Mouse (Mus musculus) heart, embryonic 11.5 days (tissue): ENCODE data around the gene Tmprss9. TPM values are rescaled to one million over a fixed set of nuclear protein-coding genes. Genes with fewer than 3 reads are reported as not detected.
A peak's percentile ranks its signal among the peaks of the same experiment; 100 is the strongest.

Experiments used
- ATAC-seq: fragments of 200-750 bp; cut with Nextera tagmentation; replicated peaks from 2 replicates; pipeline ENCODE4 v1.8.0; 2017; ENCODE audit warnings: moderate library complexity; ENCODE audit not compliant: insufficient number of reproducible peaks, low FRiP score, low TSS enrichment
- H3K27ac ChIP-seq: fragments of 300-500 bp; sonication (generic); 2 replicates; pipeline ENCODE4 v1.5.1; 2014; ENCODE audit warnings: mild to moderate bottlenecking, low read depth, low read length
- H3K27me3 ChIP-seq: fragments of 300-500 bp; sonication (generic); 2 replicates; pipeline ENCODE4 v1.6.1; 2014; ENCODE audit warnings: mild to moderate bottlenecking, low read length, mixed read lengths; ENCODE audit not compliant: control insufficient read depth, insufficient read depth
- H3K36me3 ChIP-seq: fragments of 300-500 bp; sonication (generic); 2 replicates; pipeline ENCODE4 v1.6.1; 2014; ENCODE audit warnings: mild to moderate bottlenecking, low read length, moderate library complexity, mixed read lengths; ENCODE audit not compliant: control insufficient read depth, insufficient read depth
- H3K4me1 ChIP-seq: fragments of 300-500 bp; sonication (generic); 2 replicates; pipeline ENCODE4 v1.6.1; 2014; ENCODE audit warnings: low read length; ENCODE audit not compliant: control insufficient read depth, insufficient read depth
- H3K4me2 ChIP-seq: fragments of 300-500 bp; sonication (generic); 2 replicates; pipeline ENCODE4 v1.6.1; 2014; ENCODE audit warnings: mild to moderate bottlenecking, moderate library complexity
- H3K4me3 ChIP-seq: fragments of 300-500 bp; sonication (generic); 2 replicates; pipeline ENCODE4 v1.5.1; 2014; ENCODE audit warnings: low read depth, low read length
- H3K9ac ChIP-seq: fragments of 300-500 bp; sonication (generic); 2 replicates; pipeline ENCODE4 v1.6.1; 2014; ENCODE audit warnings: mild to moderate bottlenecking, low read depth, low read length, moderate library complexity
- H3K9me3 ChIP-seq: fragments of 300-500 bp; sonication (generic); replicated peaks from 2 replicates; pipeline ENCODE4 v1.6.1; 2016; ENCODE audit warnings: low read length; ENCODE audit not compliant: control insufficient read depth
- WGBS: fragments of 180-500 bp; shearing (Covaris S2); extraction: QIAGEN DNeasy Blood & Tissue Kit; methylation state at CpG from one replicate; pipeline ENCODE4 v1.1.7; 2014; ENCODE audit not compliant: insufficient replicate concordance; 5-methylcytosine and 5-hydroxymethylcytosine counted together
- polyA plus RNA-seq: library from polyadenylated mRNA; unstranded; fragments of >200 nt; fragmentation: Nextera tagmentation; extraction: Ambion mirVana; gene quantifications from 2 replicates; pipeline ENCODE4 v1.2.1, GENCODE M21; 2014

Gene Tmprss9
- polyA plus RNA-seq, 1 experiment from 2014 or later: not detected

DNA sequence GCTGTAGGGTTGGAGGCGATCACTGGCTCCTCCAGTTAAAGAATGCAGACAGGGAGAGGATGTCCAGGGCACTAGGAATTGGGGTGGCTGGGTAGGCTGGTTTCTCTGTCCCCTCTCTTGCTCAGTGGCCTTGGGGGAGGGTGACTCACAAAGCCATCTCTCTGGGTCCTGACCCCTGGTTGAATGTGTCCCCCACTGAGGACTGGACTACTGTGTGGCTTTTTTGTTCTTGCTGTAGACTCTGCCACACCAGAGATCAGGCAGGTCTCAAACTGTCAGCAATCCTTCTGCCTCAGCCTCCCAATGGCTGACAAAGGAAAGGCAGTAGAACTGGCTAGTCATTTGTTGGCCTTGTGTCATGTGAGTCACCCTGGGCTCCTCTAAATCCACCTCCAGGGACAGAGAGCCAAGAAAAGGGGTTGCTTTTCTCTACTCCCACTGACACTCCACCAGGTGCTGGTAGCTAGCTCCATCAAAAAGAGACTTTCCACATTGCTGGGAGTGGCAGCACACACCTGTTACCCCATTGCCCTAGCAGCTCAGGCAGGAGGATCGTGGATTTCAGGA lies 33.2 kb upstream of the Tmprss9 start:
- peaks cover 31% of the 10 kb centered on the region for H3K4me1 ChIP-seq
- ATAC-seq: no peak
- H3K4me3 ChIP-seq: no peak overlapping the region
- no peaks in the 10 kb centered on the region for H3K9me3 ChIP-seq
- no peak overlapping the region for H3K4me2 ChIP-seq
- H3K27me3 ChIP-seq: peaks cover 69% of the 10 kb centered on the region
- 53% methylated on average over 2 of the region's 2 CpGs for WGBS
- 0 out of 2 replicates have a peak overlapping the region, but pooled peaks have one; percentile 56 for H3K9ac ChIP-seq
- no peaks in the 10 kb centered on the region for H3K36me3 ChIP-seq
- H3K27ac ChIP-seq: peak overlapping the region; percentile 57; the same call in 1 of the 2 replicates

DNA sequence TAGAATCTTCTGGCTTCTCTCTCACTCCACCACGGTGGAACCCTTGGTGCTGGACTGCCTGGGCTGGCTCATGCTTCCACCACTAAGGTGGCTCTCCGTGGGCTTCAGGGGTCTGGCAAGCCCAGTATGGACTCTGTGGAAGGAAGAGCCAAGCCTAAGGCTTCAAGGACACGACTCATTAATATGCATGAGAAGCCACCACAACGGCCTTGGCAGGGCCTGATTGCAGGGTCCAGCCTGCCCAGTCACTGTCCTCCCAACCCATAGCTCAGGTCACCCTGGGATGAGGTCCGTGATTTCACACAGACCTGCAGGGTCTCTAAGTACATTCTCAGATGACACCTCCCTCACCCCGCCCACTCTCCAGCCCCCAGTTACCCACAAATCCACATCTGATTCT lies 31.8 kb upstream of the Tmprss9 start:
- H3K36me3 ChIP-seq: no peaks in the 10 kb centered on the region
- H3K27me3 ChIP-seq: peaks cover 69% of the 10 kb centered on the region
- no peak overlapping the region for H3K9ac ChIP-seq
- H3K4me2 ChIP-seq: no peak overlapping the region
- 53% methylated on average over 6 of the region's 6 CpGs for WGBS
- H3K9me3 ChIP-seq: no peaks in the 10 kb centered on the region
- no peak for ATAC-seq
- no peak overlapping the region for H3K27ac ChIP-seq
- H3K4me1 ChIP-seq: peaks cover 38% of the 10 kb centered on the region
- no peak overlapping the region for H3K4me3 ChIP-seq

DNA sequence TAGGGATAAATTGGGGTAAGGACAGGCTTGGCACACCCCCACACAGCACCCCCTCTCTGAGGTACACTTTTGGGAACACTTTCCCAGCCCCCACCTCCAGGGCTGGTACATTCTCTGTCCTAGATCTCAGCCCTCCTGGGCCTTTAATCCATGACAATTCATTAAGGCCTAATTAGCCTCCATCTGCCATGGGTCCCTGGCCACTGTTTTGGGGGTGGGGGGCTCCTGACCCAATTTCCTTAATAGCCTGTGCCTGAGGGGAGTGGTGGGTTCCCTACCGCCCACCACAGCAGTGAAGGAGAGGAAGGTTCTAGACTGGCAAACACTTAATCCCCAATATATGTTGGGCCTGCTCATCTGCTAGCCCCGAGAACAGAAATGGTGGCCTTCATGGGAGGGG lies 30.0 kb upstream of the Tmprss9 start:
- no peak for ATAC-seq
- Histone ChIP-seq H3K9ac (no peak overlapping the region), H3K36me3 (no peaks in the 10 kb centered on the region), H3K4me3 (no peak overlapping the region), H3K4me1 (peaks cover 26% of the 10 kb centered on the region), H3K4me2 (no peak overlapping the region), H3K9me3 (no peaks in the 10 kb centered on the region), H3K27ac (no peak overlapping the region), H3K27me3 (peaks cover 67% of the 10 kb centered on the region)
- WGBS: 80% methylated on average over 2 of the region's 2 CpGs

DNA sequence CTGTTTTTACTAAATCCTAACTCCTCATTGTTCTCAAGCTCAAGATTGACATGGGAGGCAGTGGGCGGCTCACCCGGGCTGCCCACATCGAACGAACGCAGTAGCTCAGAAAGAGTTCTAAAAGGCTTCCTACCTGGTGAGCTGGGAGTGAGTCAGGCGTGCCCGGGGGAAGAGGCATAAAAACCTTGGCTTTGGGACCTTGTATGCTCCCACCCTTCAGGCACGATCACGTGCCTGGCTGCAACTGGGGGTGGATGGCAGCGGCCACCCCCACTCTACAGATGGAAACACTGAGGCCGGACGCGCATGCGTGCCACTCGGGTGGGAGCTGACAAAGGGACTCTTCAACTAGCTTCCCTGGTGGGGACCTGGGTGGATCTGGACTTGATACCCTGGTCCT lies 29.3 kb upstream of the Tmprss9 start:
- Histone ChIP-seq H3K4me2 (no peak overlapping the region), H3K27ac (no peak overlapping the region), H3K27me3 (peaks cover 62% of the 10 kb centered on the region), H3K9me3 (no peaks in the 10 kb centered on the region), H3K36me3 (no peaks in the 10 kb centered on the region), H3K4me3 (no peak overlapping the region), H3K4me1 (peaks cover 19% of the 10 kb centered on the region), H3K9ac (no peak overlapping the region)
- no peak for ATAC-seq
- WGBS: 79% methylated on average over 15 of the region's 15 CpGs

DNA sequence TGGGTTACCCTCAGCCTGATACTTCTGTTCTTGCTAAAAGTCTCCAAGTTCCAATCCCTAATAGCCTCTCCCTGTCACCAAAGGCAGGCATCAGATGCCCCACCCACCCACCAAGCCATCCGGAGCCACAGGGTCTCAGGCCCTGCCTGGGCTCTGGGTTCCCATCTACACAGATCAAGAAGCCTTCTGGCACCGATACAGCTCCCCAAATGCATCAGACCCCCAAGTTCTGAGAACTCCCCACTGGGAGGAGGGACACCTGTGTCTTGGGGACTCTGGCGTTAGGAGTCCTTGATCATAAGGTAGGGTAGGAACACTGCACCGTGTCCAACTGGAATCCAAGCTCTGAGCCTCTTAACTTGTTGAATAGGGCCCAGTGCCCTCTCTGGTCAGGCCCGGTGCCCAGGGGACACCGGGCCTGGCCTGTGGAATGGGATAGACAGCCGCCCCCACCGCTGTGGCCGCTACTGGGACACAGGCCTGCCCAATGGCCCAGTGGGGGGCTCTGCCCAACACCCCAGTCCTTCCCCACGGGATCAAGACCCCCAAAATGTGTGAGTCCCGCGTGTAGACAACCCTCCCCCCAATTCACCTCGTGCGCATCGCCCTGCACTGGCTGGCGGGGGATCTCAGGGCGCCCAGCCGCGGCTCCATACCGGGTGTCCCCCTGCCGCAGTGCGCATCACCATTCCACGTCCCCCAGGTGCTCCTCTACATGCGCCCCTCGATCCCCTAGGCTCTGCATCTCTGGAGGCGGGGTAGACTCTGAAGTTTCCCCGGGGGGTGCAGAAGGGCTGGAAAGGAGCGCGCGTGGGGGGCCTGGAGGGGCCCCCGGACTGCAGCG lies 28.3 kb upstream of the Tmprss9 start:
- H3K36me3 ChIP-seq: no peaks in the 10 kb centered on the region
- H3K4me1 ChIP-seq: peaks cover 11% of the 10 kb centered on the region
- H3K27me3 ChIP-seq: peaks cover 59% of the 10 kb centered on the region
- peak overlapping the region; percentile 79 for H3K4me2 ChIP-seq
- H3K4me3 ChIP-seq: peak overlapping the region; percentile 47
- H3K27ac ChIP-seq: no peak overlapping the region
- ATAC-seq: 0 out of 2 replicates have a peak, but pooled peaks have one; percentile 31
- peak overlapping the region; percentile 64 for H3K9ac ChIP-seq
- H3K9me3 ChIP-seq: no peaks in the 10 kb centered on the region
- 7% methylated on average over 32 of the region's 32 CpGs for WGBS

DNA sequence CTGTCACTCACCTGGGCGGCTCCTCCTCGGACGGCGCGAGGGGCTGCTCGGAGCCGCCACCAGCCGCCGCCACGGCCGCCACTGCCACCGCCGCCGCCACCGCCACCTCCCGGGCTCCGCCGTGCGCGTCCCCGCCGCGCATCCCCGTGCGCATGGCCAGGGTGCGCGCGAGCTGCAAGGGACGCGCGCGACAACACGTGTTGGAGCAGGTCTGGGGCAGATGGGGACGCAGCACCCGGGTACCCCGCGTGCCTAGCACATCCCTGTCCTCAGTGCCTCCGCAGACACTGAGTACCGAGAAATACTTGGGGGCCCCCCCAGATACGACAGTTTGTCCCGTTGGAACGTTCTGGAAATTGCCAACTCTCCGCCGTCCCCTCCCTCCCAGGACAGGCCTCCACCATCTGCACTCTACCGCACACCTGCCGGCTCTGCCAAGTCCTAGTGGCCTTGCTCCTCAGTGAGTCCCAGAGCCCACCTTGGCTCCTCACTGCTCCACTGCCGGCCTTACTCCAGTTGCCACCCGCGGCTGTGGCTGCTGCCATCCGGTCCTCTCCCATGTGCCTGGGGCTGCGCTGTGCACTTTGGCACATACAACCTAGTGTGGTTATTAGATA lies 27.6 kb upstream of the Tmprss9 start, which contains the start of gene Lingo3:
Gene Lingo3 (minus strand): TSS at position 109 of the 617 bp plus-strand sequence.
- no peak for ATAC-seq
- Histone ChIP-seq H3K27ac (no peak within 1 kb of the TSS), H3K4me2 (peak within 1 kb of the TSS; percentile 79), H3K27me3 (peaks cover 55% of the 10 kb centered on the region), H3K36me3 (no peaks in the 10 kb centered on the region), H3K9me3 (no peaks in the 10 kb centered on the region), H3K4me3 (peak within 1 kb of the TSS; percentile 47), H3K9ac (peak within 1 kb of the TSS; percentile 64), H3K4me1 (peaks cover 10% of the 10 kb centered on the region)
- 6% methylated on average over 40 of the region's 51 CpGs for WGBS

DNA sequence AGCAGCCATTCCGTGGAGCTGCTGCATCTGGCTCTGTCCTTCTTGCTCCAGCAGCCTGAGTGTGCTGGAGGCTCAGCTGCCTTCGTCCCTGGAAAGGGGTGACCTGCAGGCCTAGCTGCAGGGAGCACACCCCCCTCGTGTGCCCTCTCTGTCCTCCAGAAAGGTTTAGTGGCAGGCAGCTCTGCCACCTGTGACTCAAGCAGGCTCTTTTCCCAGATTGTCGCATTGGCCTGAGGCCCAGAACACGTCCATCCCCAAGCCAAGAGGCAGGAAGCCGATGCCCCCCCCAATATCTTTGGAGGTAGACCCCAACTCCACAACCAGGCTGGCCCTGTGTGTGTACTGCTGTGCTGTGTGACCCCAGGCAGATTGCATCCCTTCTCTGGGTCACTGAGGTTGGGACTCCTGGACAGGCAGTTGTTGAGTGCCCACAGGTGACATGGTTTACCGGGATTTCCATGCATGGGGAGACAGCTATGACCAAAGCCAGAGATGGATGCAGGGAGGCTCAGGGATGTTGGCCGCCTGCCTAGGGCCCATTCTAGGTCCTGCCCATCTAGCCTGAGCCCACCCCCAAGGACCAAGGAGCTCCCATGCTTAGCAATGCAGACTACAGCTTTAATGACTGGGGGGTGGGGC lies 26.5 kb upstream of the Tmprss9 start:
- WGBS: 57% methylated on average over 8 of the region's 8 CpGs
- H3K27me3 ChIP-seq: peaks cover 53% of the 10 kb centered on the region
- no peaks in the 10 kb centered on the region for H3K9me3 ChIP-seq
- no peak for ATAC-seq
- H3K4me1 ChIP-seq: peaks cover 10% of the 10 kb centered on the region
- H3K4me2 ChIP-seq: no peak overlapping the region
- no peak overlapping the region for H3K27ac ChIP-seq
- H3K4me3 ChIP-seq: no peak overlapping the region
- no peak overlapping the region for H3K9ac ChIP-seq
- no peaks in the 10 kb centered on the region for H3K36me3 ChIP-seq

DNA sequence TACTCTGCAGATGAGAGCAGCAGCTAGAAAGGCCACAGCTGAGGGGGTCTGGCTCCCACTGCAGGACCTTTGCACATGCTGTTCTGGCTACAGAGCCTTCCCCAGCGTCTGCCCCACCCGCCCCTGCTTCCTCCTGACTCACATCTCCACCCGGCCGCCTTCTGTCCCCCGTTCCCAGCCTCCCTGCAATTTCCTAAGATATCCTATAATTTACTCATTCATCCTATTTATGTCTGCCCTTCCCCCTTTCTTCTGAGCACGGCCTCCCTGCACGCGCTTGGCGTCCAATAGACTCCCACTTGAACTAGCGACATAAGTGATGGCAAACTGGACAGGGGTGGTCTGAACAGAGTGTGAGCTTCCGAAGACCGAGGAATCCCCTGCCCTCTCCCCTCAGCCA lies 25.9 kb upstream of the Tmprss9 start:
- Histone ChIP-seq H3K4me2 (no peak overlapping the region), H3K36me3 (no peaks in the 10 kb centered on the region), H3K9ac (no peak overlapping the region), H3K9me3 (no peaks in the 10 kb centered on the region), H3K4me3 (no peak overlapping the region), H3K27ac (no peak overlapping the region), H3K27me3 (peaks cover 51% of the 10 kb centered on the region), H3K4me1 (peaks cover 10% of the 10 kb centered on the region)
- 79% methylated on average over 12 of the region's 12 CpGs for WGBS
- no peak for ATAC-seq
